Mouse (Mus musculus) testis, adult 2 months (tissue): ENCODE data around the gene Ubash3b.

ENCODE experiments used
- CTCF ChIP-seq: fragments of 200-500 bp; IDR thresholded peaks from 2 replicates; pipeline ENCODE4 v1.5.1; 2012; ENCODE audit warnings: low read depth, mild to moderate bottlenecking, inconsistent platforms, low read length, moderate library complexity; ENCODE audit not compliant: control insufficient read depth, insufficient read depth, insufficient replicate concordance
- POLR2A ChIP-seq: fragments of 200-500 bp; IDR thresholded peaks from 2 replicates; pipeline ENCODE4 v1.6.1; 2012; ENCODE audit warnings: low read depth, mild to moderate bottlenecking, inconsistent platforms, low read length, moderate library complexity; ENCODE audit not compliant: control insufficient read depth

- TF ChIP-seq POLR2A (no peak), CTCF (no peak)
These were observed 2.3 kb downstream of the Ubash3b start for GRCm38 (mm10) chr9:41159223-41159622.
